Mouse (Mus musculus) inflammation-experienced regulatory T-cells (primary cell): ENCODE results near the gene Rnf6. TPM values are rescaled to one million over a fixed set of nuclear protein-coding genes. Genes with fewer than 3 reads are reported as not detected.

Experiments used
- polyA plus RNA-seq, 2 experiments: library from polyadenylated mRNA; unstranded; fragments of 100-300 nt; shearing (Covaris generic); gene quantifications; one replicate each; pipeline ENCODE4 v1.2.1; 2017

Gene Rnf6
- 10 to 100 TPM; 69.8 to 75.1 TPM for polyA plus RNA-seq

GRCm38 (mm10) chr5:146220879-146221714, at the start of gene Rnf6:
Gene Rnf6 (minus strand): TSS chr5:146221555.

GRCm38 (mm10) chr5:146230864-146231654, 9.7 kb upstream of the Rnf6 start, which contains the start of gene Cdk8:
Gene Cdk8 (plus strand): TSS chr5:146231230.

GRCm38 (mm10) chr5:146185204-146185603, 36.2 kb downstream of the Rnf6 start, which contains the start of gene 1700001J03Rik:
Gene 1700001J03Rik (minus strand): TSS chr5:146185304.

GRCm38 (mm10) chr5:146170621-146171020, 50.7 kb downstream of the Rnf6 start, which contains the start of gene Gm6309:
Gene Gm6309 (minus strand): TSS chr5:146170721.

GRCm38 (mm10) chr5:146160439-146160838, 60.9 kb downstream of the Rnf6 start, which contains the start of gene Gm5565:
Gene Gm5565 (minus strand): TSS chr5:146160539.

Other genes starting within 250 kb of the Rnf6 start
- gene Cyp3a25, start 211.9 kb downstream of the Rnf6 start, polyA plus RNA-seq = under 1 TPM in 1 of 2 experiments, not detected in 1; 0.29 TPM
- gene Cyp3a59, start 142.3 kb downstream of the Rnf6 start, polyA plus RNA-seq = under 1 TPM in 1 of 2 experiments, not detected in 1; 0.29 TPM
- under 1 TPM in 1 of 2 experiments, not detected in 1; 0.13 TPM for gene Gm5565, start 61.0 kb downstream of the Rnf6 start, polyA plus RNA-seq
- not detected for gene Gm6309, start 50.8 kb downstream of the Rnf6 start, polyA plus RNA-seq
- gene 1700001J03Rik, start 36.3 kb downstream of the Rnf6 start, polyA plus RNA-seq = under 1 TPM in 1 of 2 experiments, not detected in 1; 0.67 TPM
- gene Cdk8, start 9.7 kb upstream of the Rnf6 start, polyA plus RNA-seq = 10 to 100 TPM; 16.2 to 20.3 TPM
- gene Wasf3, start 163.4 kb upstream of the Rnf6 start, polyA plus RNA-seq = under 1 TPM; 0.04 to 0.09 TPM